Mouse (Mus musculus): ENCODE results near the gene Fbxl18.
A peak's percentile ranks its signal among the peaks of the same experiment; 100 is the strongest.
"Not testable (repeated sequence)": the region's sequence is repeated elsewhere in the genome, so short reads cannot be mapped to it uniquely, and the experiment has no call there.

Gene Fbxl18

GRCm38 (mm10) chr5:142899932-142900533, 4.8 kb upstream of the Fbxl18 start:
- DNase-seq (ENCODE audit: low read depth, low spot score), result no peak

- no peak for DNase-seq (ENCODE audit: low read depth, low spot score)
Measured at GRCm38 (mm10) chr5:142899057-142899601, 3.9 kb upstream of the Fbxl18 start.

GRCm38 (mm10) chr5:142898316-142898715, 3.1 kb upstream of the Fbxl18 start:
- DNase-seq (ENCODE audit: low read depth, low spot score), result no peak

- DNase-seq (ENCODE audit: low read depth, low spot score), result no peak
Measured at GRCm38 (mm10) chr5:142897568-142898248, 2.5 kb upstream of the Fbxl18 start.

GRCm38 (mm10) chr5:142896713-142897112, 1.5 kb upstream of the Fbxl18 start:
- DNase-seq (ENCODE audit: low read depth, low spot score), result peak; percentile 59

- DNase-seq (ENCODE audit: low read depth, low spot score), result peak; percentile 22
Measured at GRCm38 (mm10) chr5:142896192-142896591, 971 bp upstream of the Fbxl18 start.

GRCm38 (mm10) chr5:142891396-142891795, 3.8 kb downstream of the Fbxl18 start:
- peak; percentile 25 for DNase-seq (ENCODE audit: low read depth, low spot score)

GRCm38 (mm10) chr5:142887533-142887932, 7.7 kb downstream of the Fbxl18 start:
- DNase-seq (ENCODE audit: low read depth, low spot score), result not testable (repeated sequence)

- DNase-seq (ENCODE audit: low read depth, low spot score), result no peak
Measured at GRCm38 (mm10) chr5:142886761-142887160, 8.5 kb downstream of the Fbxl18 start.

- DNase-seq (ENCODE audit: low read depth, low spot score), result no peak
Measured at GRCm38 (mm10) chr5:142886181-142886580, 9.0 kb downstream of the Fbxl18 start.

GRCm38 (mm10) chr5:142882471-142882870, 12.8 kb downstream of the Fbxl18 start:
- DNase-seq (ENCODE audit: low read depth, low spot score), result no peak

GRCm38 (mm10) chr5:142881936-142882335, 13.3 kb downstream of the Fbxl18 start:
- DNase-seq (ENCODE audit: low read depth, low spot score), result no peak

- DNase-seq (ENCODE audit: low read depth, low spot score), result peak; percentile 33
Measured at GRCm38 (mm10) chr5:142880806-142881516, 14.3 kb downstream of the Fbxl18 start.

GRCm38 (mm10) chr5:142880246-142880645, 15.0 kb downstream of the Fbxl18 start:
- DNase-seq (ENCODE audit: low read depth, low spot score), result no peak

GRCm38 (mm10) chr5:142879318-142880175, 15.7 kb downstream of the Fbxl18 start:
- DNase-seq (ENCODE audit: low read depth, low spot score), result peak; percentile 93

- no peak for DNase-seq (ENCODE audit: low read depth, low spot score)
Measured at GRCm38 (mm10) chr5:142878570-142878969, 16.7 kb downstream of the Fbxl18 start.

GRCm38 (mm10) chr5:142877337-142878280, 17.6 kb downstream of the Fbxl18 start:
- peak; percentile 92 for DNase-seq (ENCODE audit: low read depth, low spot score)

- no peak for DNase-seq (ENCODE audit: low read depth, low spot score)
Measured at GRCm38 (mm10) chr5:142876896-142877295, 18.3 kb downstream of the Fbxl18 start.

GRCm38 (mm10) chr5:142875513-142875905, 19.7 kb downstream of the Fbxl18 start:
- DNase-seq (ENCODE audit: low read depth, low spot score), result no peak

GRCm38 (mm10) chr5:142874791-142875512, 20.3 kb downstream of the Fbxl18 start:
- DNase-seq (ENCODE audit: low read depth, low spot score), result no peak

Data from CD4-positive, CD25-positive, alpha-beta regulatory T cell, adult 2 months (primary cell).